Mouse (Mus musculus) kidney, adult 2 months (tissue): ENCODE data around the gene Chd3.

ENCODE experiments used
- CTCF ChIP-seq: fragments of 200-500 bp; conservative IDR thresholded peaks from 2 replicates; pipeline ENCODE4 v1.5.1; 2011; ENCODE audit warnings: low read depth, mild to moderate bottlenecking, control low read depth, low read length, moderate library complexity, mixed read lengths; ENCODE audit not compliant: insufficient read depth, insufficient read length
- POLR2A ChIP-seq: fragments of 200-500 bp; IDR thresholded peaks from one replicate; pipeline ENCODE4 v1.6.1; 2011; ENCODE audit warnings: low read depth, low read length, control low read depth

- no peak for TF ChIP-seq POLR2A
- no peak for TF ChIP-seq CTCF
Measured at GRCm38 (mm10) chr11:69325628-69326407, 43.4 kb downstream of the Chd3 start, which contains the start of gene Kcnab3.
